Mouse (Mus musculus) urinary bladder, postnatal 36 days (tissue): ENCODE results near the gene Pnpla5.
"Not testable (repeated sequence)": the region's sequence is repeated elsewhere in the genome, so short reads cannot be mapped to it uniquely, and the experiment has no call there.

ENCODE experiments used
- DNase-seq, 2 experiments: peaks; one replicate each; pipeline ENCODE4 v3.0.0; 2022; ENCODE audit warnings: low spot score in 2 of 2, mixed read lengths in 1 of 2

The Pnpla5 gene

DNA sequence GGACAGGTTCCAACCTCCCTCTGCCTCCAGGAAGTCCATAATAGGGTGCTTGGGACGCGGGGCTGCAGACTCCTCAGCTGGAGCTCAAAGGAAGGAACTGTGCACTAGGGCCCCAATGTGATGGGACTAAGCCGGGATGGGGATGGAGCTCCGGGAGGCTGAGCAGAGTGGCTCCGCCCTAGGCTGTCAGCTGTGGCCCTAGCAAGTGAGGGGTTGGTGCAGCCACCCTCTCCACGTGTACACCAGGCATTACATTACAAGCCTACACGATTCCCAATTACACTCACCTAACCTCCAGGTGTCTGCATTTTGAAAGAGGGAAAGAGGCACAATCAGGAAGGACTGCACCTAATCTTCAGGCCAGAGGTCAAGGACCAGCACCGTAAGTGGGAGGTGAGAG lies at the start of gene Pnpla5:
Pnpla5 (minus strand) TSS at position 101 of the 400 bp plus-strand sequence.
- DNase-seq, result no peak

GRCm38 (mm10) chr15:84171166-84171565 lies 48.2 kb upstream of the Pnpla5 start:
- DNase-seq, result no peak

- DNase-seq, result no peak
Observed at GRCm38 (mm10) chr15:84169511-84169910, 46.5 kb upstream of the Pnpla5 start.

DNA sequence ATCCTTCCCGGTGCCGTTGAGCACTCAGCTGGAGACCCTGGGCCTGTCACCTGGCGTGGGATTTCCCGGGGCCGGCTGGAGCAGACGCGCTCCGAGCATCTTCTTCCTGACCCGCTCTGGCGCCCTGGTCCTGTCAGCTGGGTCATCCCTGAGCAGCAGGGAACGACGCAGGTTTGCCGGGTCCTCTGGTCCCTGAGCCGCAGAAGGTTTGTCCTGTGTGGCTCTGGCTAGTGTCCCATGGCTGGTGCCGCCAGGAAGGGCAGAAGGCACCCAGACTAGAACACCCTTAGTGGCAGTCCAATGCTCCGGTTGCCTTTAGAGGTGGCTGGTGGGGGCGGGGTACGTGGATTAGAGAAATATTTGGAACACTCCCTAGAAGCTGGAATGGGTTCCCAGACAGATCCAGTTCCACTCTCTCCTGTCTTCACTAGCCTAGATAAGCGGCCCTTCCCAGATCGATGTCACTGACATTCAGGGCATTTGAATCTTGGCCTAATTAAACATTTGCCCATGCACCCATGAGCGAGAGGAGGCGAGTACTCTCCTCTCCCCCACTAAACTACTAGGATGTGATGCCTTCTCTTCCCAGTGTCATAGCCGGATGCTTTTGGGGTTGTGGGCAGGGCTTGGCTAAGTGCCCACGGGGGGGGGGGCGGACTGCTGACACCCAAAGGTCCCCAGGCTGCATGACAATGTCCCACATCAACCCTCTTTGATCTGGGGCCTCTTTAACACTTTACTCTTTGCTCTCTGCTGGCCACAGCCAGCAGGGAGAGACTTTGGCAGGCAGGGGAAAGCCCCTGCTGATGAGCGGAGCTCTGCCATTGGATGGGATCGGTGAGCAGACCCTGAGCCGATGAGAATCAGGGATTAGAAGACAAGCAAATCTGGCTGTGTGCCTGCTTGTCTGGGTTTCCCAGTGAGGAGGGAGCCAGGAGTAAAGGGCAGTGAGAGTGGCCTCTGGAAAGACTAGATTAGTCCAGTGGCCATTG lies 45.5 kb upstream of the Pnpla5 start:
- DNase-seq, result peak; percentile 3 to 15

GRCm38 (mm10) chr15:84167600-84167999 lies 44.6 kb upstream of the Pnpla5 start, which contains the start of gene Pnpla3:
Pnpla3 (plus strand) TSS chr15:84167837.
- peak; percentile 86 to 94 for DNase-seq

DNA sequence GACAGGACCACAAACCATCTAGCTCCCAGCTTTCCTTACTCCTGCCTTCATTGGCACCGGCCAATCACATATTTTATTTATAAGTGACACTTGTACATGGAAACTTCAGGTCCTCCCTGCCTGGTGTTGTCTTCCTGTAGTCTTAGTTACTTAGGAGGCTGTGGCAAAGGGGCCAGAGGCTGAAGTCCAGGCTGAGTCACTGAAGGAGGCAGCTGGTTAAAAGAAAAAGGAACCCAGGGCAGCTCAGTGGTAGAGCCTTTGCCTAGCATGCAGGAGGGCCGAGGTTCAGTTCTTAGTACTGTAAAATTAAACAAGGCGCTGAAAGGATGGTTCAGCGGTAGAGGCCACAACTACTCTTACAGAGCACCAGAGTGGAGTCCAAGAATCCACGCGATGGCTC lies 43.8 kb upstream of the Pnpla5 start:
- no peak for DNase-seq

DNA sequence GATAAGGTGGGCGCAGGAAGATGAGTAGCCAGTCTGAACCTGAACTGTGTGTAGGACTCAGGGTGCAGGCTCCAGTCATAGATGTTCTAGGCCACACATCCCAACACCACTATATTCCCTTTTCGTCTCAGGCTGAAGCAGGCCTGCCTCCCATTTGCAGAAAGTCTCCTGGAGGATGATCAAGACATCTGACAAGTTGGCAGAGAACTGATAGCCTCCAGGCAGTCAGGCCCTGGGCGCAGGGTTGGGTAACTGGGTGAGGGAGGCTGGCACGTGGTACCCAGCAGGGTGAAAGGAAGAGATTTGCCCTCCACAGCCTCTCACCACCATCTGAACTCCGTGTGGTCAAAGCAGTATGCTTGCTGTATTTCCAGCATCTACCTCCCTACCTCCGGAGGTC lies 38.9 kb upstream of the Pnpla5 start:
- peak in 1 of 2 experiments; percentile 20 for DNase-seq

DNA sequence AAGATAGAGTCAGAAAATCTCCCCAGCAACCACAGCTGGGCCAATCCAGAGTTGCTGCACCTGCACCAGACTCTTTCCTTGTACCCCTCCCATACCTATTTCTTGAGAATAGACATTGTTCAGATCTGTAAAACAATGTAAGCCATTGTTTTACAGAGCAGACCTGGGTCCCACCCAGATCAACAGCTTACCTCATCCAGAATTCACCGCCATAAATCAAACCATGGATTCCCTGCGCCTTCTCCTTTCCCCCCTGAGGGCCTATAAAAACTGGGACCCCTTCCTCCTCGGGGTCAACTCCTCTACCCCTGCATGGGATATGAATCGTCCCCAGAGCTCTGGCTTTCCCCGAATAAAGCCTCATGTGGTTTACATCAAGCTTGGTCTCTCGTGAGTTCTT lies 34.6 kb upstream of the Pnpla5 start:
- DNase-seq, result not testable (repeated sequence)

- no peak for DNase-seq
Observed at GRCm38 (mm10) chr15:84156158-84156557, 33.2 kb upstream of the Pnpla5 start.

- DNase-seq, result no peak
Observed at GRCm38 (mm10) chr15:84140929-84141328, 18.0 kb upstream of the Pnpla5 start.

GRCm38 (mm10) chr15:84140109-84140508 lies 17.1 kb upstream of the Pnpla5 start:
- no peak for DNase-seq

DNA sequence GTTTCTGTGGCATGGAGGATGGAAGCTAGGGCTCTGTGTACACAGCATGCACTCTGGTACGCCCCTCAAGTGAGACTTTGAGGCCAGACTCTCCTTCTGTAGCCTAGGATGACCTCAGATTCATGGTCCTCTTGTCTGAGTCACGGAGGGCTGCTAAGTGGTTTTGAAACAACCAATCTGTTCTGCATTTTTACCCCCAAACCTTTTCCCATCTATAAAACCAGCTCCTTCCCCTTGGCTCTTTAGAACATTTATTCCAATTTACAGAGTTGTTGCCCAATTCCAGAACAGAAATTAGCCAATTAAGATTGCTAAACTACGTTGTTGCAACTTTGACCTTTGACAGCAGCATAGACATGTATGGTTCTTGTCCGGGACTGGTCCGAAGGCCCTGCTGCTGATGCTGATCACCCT lies 16.6 kb upstream of the Pnpla5 start:
- DNase-seq, result no peak

DNA sequence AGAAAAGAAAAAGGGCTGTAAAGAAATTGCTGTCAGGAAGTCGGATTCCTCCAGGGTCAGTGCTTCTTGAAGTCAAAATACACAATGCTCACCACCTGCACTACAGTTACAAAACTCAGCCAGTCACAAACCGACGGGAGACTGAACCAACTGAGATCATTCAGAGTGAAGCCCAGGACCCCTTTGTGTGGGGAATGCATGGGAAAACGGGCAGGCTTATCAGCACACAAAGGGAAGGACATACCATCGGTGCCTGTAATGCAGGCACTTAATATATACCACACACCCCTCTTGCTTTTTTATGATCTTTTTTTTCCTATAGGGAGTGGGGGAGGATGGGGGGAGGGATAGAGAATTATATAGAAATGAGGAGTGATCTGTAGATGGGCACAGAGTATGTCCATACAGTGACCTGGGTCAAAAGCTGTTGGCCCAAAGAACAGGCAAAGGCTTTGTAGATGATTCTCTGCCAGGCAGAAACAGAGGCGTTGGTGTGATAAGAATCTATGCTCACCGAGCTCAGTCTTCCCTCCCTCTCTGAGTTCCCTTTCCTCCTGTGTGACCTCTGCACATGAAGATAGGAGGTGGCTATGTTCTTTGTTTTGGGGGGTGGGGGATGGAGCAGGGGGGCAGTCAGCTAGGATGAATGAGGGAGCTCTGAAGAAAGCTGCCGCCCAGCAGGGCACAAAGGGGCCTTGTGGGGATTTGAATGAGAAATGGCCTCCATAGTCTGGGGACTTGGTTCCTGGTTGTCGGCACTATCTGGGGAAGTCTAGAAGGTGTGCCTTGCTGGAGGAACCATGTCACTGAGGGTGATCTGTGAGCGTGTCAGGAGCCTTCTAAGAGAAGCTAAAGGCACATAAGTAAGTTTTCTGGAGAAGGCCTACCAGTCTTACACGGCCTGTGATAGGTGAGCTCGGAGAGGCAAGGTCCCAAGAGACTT lies 13.8 kb upstream of the Pnpla5 start:
- no peak for DNase-seq

GRCm38 (mm10) chr15:84135472-84135871 lies 12.5 kb upstream of the Pnpla5 start:
- no peak for DNase-seq

GRCm38 (mm10) chr15:84133440-84133839 lies 10.5 kb upstream of the Pnpla5 start:
- peak in 1 of 2 experiments; percentile 55 for DNase-seq

DNA sequence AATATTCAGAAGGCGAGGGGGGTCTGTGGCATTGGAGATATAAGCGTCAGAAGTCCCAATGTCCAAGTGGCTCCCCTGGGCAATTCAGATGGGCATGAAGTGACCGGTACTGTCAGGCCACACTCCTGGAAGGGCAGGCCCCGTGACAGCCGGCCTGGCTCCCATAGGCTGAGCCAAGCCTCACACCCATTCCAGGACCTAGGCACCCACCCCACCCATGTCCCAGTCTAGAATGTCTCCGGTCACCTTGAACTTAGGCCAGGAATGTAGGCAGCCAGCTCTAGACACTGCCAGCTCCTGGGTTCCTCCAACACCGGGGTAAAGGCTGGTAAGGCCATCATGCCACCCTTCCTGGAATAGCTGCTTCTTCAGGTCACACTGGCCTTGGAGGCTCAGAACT lies 9.0 kb upstream of the Pnpla5 start:
- peak in 1 of 2 experiments; percentile 11 for DNase-seq

DNA sequence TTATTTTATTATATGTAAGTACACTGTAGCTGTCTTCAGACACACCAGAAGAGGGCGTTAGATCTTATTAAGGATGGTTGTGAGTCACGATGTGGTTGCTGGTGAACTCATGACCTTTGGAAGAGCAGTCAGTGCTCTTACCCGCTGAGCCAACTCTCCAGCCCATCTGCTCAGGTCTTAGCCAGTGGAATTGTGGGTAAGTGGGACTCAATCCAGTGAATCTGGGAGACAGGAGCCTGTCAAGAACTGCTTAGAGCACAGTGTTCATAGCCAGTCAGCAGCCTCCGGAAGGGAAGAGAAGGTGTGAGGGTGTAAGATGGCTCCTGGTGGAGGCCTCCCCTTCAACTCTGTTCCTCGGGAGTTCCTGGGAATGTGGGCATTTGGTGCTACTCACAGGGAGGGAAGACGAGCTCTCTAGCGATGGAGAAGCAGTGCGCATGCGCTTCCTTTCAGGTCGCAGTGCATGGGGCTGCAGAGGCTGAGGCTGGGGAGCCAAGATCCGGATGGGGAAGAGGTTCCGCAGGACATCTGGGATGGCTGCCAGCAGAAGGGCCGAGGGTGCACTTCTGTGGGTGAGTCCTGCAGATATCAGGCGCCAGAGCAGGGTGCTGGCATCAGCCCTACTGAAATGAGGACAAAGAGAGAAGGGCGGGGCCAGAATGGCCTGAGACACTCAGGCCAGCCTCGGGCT lies 8.3 kb upstream of the Pnpla5 start:
- peak in 1 of 2 experiments; percentile 67 for DNase-seq

GRCm38 (mm10) chr15:84126871-84127270 lies 3.9 kb upstream of the Pnpla5 start:
- no peak for DNase-seq

DNA sequence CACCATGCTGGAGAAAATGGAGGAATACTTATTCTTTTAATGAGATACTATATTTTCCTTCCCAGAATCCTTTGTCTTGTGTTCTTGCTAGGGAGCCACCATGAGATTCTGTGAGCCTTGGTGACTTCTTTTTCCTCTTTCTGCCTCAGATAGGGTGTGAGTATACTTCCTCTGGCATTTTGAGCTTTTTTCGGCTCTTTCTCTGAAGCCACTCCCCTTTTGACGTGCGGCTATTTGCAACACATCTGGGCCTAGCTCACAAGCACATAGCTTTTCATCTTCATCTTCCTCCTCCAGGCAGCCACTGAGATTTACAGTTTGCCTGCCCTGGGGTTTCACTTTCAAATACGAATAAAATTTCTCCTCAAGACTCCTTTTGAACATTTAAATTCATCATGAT lies 3.5 kb upstream of the Pnpla5 start:
- no peak for DNase-seq

DNA sequence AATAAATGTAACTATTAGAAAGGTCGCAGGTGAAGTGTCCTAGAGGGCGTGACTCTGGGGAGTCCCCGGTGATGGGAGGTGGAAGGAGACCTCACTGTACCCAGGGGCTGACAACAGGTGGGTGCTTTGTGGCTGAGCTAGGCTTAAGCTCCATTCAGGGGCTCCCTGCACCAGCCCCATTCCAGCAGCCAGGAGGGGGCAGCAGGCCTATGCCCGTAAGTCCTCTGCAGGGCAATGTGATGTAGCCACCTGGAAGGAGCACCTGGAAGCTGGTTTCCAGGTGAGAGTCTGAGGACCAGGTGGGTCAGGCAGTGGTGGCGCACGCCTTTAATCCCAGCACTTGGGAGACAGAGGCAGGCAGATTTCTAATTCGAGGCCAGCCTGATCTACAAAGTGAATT lies 1.1 kb upstream of the Pnpla5 start:
- DNase-seq, result no peak

DNA sequence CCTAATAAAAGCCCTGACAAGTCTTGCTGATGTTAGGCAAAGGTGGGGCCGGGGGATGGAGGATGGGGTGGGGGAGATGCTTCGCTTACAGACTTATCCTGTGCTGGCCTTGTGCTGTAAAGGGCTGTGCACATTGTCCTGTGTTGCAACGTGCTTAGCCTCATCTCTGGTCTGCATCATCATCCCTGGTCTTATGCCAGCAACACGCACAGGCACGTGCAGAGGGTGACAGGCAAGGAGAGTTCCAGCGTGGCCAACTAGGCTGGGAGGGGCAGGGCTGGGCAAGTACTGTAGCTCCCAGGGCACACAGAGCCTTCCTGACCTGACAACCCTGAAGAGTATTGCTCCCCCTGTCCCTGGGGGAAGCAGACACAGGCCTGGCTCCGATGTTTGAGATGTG lies 1.9 kb downstream of the Pnpla5 start:
- peak in 1 of 2 experiments; percentile 11 for DNase-seq
